Mouse (Mus musculus): ENCODE results near the gene 1700001C19Rik.

- TF ChIP-seq POLR2A (IDR thresholded peaks at IDR 0.05; ENCODE audit: insufficient read depth, low read length) = no peak
- no peak for TF ChIP-seq EP300 (IDR thresholded peaks at IDR 0.05; ENCODE audit: insufficient read depth, low read depth, low read length)
These were observed 32.9 kb upstream of the 1700001C19Rik start for GRCm38 (mm10) chr17:47470121-47470520.
